Mouse (Mus musculus) forebrain, embryonic 12.5 days (tissue): ENCODE results near the gene Gldc. TPM values are rescaled to one million over a fixed set of nuclear protein-coding genes. Genes with fewer than 3 reads are reported as not detected.
"Not testable (repeated sequence)": the region's sequence is repeated elsewhere in the genome, so short reads cannot be mapped to it uniquely, and the experiment has no call there.

ENCODE experiments used
- ATAC-seq: fragments of 200-750 bp; cut with Nextera tagmentation; 2 replicates; pipeline ENCODE4 v1.8.0; 2017; ENCODE audit warnings: moderate TSS enrichment; ENCODE audit not compliant: low FRiP score
- H3K27ac ChIP-seq: fragments of 300-500 bp; sonication (generic); 2 replicates; pipeline ENCODE4 v1.5.1; 2016; ENCODE audit warnings: mild to moderate bottlenecking
- H3K27me3 ChIP-seq: fragments of 300-500 bp; sonication (generic); 2 replicates; pipeline ENCODE4 v1.6.1; 2016; ENCODE audit warnings: mild to moderate bottlenecking
- H3K36me3 ChIP-seq: fragments of 300-500 bp; sonication (generic); replicated peaks from 2 replicates; pipeline ENCODE4 v1.6.1; 2016; ENCODE audit warnings: mild to moderate bottlenecking
- H3K4me1 ChIP-seq: fragments of 300-500 bp; sonication (generic); 2 replicates; pipeline ENCODE4 v1.6.1; 2016
- H3K4me2 ChIP-seq: fragments of 300-500 bp; sonication (generic); 2 replicates; pipeline ENCODE4 v1.6.1; 2016; ENCODE audit warnings: mild to moderate bottlenecking, moderate library complexity
- H3K4me3 ChIP-seq: fragments of 300-500 bp; sonication (generic); replicated peaks from 2 replicates; pipeline ENCODE4 v1.5.1; 2016; ENCODE audit warnings: mild to moderate bottlenecking
- H3K9ac ChIP-seq: fragments of 300-500 bp; sonication (generic); 2 replicates; pipeline ENCODE4 v1.6.1; 2016; ENCODE audit warnings: mild to moderate bottlenecking
- H3K9me3 ChIP-seq: fragments of 300-500 bp; sonication (generic); 2 replicates; pipeline ENCODE4 v1.6.1; 2016
- WGBS: fragments of 180-500 bp; shearing (Covaris S2); methylation state at CpG from one replicate; pipeline ENCODE4 v1.1.7; 2016; 5-methylcytosine and 5-hydroxymethylcytosine counted together
- polyA plus RNA-seq: library from polyadenylated mRNA; unstranded; fragments of >200 nt; fragmentation: Nextera tagmentation; extraction: Ambion mirVana; gene quantifications from 2 replicates; pipeline ENCODE4 v1.2.1, GENCODE M21; 2016

The Gldc gene
- polyA plus RNA-seq: 44.9 and 51.8 TPM in 2 replicates

DNA sequence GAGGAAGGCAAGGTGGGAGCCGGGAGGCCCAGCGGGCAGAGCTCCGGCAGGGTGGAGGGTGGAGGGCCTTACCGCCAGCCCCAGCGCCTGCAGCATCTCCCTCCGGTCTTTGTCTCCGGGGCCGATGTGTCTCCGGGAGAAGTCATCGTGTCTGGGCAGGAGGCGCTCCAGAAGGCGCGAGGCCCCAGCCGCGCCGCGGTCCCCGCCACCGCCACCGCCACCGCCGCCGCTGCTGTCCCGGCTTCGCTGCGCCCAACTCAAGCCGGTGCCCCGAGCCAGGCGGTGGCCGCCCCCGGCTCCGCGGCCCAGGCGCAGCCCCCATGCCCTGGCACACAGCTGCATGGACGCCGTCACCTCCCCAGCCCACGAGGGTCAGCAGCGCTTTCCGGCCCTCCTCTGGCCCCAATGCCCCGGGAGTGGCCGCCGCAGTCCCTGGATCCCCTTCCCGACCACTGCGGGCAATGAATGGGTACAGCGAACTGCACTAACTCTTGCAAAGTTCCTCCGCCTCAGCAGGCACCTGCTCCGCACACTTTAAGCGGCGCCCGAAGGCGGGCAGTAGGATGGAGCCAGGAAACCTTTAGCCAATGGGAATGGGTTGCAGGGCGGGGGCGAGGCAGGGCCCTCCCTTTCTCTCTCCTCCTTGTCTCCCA is at the start of gene Gldc:
Gene Gldc, minus strand, starts transcription at position 511 of the 653 bp plus-strand sequence.
- under 1% methylated on average over 39 of the region's 53 CpGs for WGBS
- peaks cover 16% of the 10 kb centered on the region for H3K4me1 ChIP-seq
- peak within 1 kb of the TSS; percentile 80 for H3K9ac ChIP-seq
- peak; percentile 96 for ATAC-seq
- peak within 1 kb of the TSS; percentile 90 for H3K4me2 ChIP-seq
- H3K27me3 ChIP-seq: no peaks in the 10 kb centered on the region
- H3K4me3 ChIP-seq: peak within 1 kb of the TSS; percentile 70
- H3K27ac ChIP-seq: peak within 1 kb of the TSS; percentile 84
- no peaks in the 10 kb centered on the region for H3K9me3 ChIP-seq
- no peaks in the 10 kb centered on the region for H3K36me3 ChIP-seq

DNA sequence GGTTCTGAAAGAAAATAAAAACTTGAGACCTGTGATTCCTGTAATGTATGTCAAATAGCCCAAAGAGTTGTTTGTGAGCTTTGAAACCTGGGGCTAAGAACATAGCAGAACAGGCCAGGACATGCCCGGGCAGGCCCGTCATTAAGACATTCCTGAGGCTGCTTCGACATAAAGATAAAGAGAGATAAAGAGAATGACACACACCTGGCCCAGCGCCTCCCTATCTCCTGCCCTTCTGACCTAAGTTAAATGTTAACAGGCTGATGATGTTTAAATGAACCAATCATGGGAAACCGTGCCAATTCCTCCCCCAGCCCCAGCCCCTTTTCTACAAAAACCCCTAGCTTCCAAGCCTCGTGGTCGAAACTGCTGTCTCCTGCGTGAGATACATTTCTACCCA is 47.4 kb upstream of the Gldc start:
- 89% methylated on average over 8 of the region's 8 CpGs for WGBS
- H3K9ac ChIP-seq, H3K9me3 ChIP-seq, H3K27me3 ChIP-seq, H3K36me3 ChIP-seq, H3K4me2 ChIP-seq, H3K4me3 ChIP-seq, H3K27ac ChIP-seq, ATAC-seq, H3K4me1 ChIP-seq: not testable (repeated sequence)

- ATAC-seq: peak; percentile 60
- Histone ChIP-seq H3K36me3 (no peaks in the 10 kb centered on the region), H3K9ac (no peak overlapping the region), H3K27ac (no peak overlapping the region), H3K27me3 (no peaks in the 10 kb centered on the region), H3K4me2 (no peak overlapping the region), H3K4me3 (no peak overlapping the region), H3K9me3 (no peaks in the 10 kb centered on the region), H3K4me1 (no peaks in the 10 kb centered on the region)
- 21% methylated on average over 7 of the region's 7 CpGs for WGBS
Observed at GRCm38 (mm10) chr19:30217335-30217734, 42.1 kb upstream of the Gldc start.

DNA sequence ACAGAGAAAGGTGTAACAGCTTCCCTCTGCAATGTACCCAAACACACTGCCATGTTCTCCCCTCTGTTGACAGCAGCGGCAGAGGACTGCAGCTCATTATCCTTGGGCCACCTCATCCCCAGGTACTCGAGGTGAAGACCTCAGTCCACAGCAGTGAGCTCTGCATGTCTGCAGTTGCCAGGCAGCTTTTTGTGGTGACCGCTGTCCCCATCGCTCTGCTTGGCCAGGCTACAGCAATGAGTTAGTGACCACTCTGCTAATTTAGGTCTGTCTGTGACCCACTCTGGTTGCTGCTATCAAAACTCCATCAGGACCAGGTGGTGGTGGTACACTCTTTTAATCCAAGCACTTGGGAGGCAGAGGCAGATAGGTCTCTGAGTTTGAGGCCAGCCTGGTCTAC is 41.0 kb upstream of the Gldc start:
- Histone ChIP-seq H3K27ac (no peak overlapping the region), H3K9me3 (no peaks in the 10 kb centered on the region), H3K36me3 (no peaks in the 10 kb centered on the region), H3K4me3 (no peak overlapping the region), H3K27me3 (no peaks in the 10 kb centered on the region), H3K4me2 (no peak overlapping the region), H3K9ac (no peak overlapping the region), H3K4me1 (no peaks in the 10 kb centered on the region)
- ATAC-seq: no peak
- 68% methylated on average over 4 of the region's 4 CpGs for WGBS

DNA sequence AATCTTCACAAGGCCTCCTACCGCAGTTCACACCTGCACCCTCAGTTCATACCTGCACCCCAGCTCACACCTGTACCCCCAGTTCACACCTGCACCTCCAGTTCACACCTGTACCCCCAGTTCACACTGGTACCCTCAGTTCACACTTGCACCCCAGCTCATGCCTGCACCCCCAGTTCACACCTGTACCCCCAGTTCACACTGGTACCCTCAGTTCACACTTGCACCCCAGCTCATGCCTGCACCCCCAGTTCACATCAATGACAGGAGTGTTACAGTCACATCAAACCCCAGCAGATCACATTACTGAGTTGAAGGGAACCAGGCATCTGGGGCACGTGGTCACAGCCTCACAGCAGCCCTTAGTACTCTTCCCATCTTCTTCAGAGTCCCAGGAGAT is 40.5 kb upstream of the Gldc start:
- 85% methylated on average over 2 of the region's 2 CpGs for WGBS
- H3K4me3 ChIP-seq, H3K4me2 ChIP-seq, H3K9ac ChIP-seq, H3K27me3 ChIP-seq, H3K4me1 ChIP-seq, H3K9me3 ChIP-seq, ATAC-seq, H3K27ac ChIP-seq, H3K36me3 ChIP-seq: not testable (repeated sequence)

- Histone ChIP-seq H3K9ac (no peak overlapping the region), H3K9me3 (no peaks in the 10 kb centered on the region), H3K27me3 (no peaks in the 10 kb centered on the region), H3K4me2 (no peak overlapping the region), H3K4me3 (no peak overlapping the region), H3K27ac (no peak overlapping the region), H3K36me3 (no peaks in the 10 kb centered on the region), H3K4me1 (no peaks in the 10 kb centered on the region)
- WGBS: 25% methylated on average over 2 of the region's 2 CpGs
- ATAC-seq: no peak
Observed at GRCm38 (mm10) chr19:30214026-30214425, 38.8 kb upstream of the Gldc start.

DNA sequence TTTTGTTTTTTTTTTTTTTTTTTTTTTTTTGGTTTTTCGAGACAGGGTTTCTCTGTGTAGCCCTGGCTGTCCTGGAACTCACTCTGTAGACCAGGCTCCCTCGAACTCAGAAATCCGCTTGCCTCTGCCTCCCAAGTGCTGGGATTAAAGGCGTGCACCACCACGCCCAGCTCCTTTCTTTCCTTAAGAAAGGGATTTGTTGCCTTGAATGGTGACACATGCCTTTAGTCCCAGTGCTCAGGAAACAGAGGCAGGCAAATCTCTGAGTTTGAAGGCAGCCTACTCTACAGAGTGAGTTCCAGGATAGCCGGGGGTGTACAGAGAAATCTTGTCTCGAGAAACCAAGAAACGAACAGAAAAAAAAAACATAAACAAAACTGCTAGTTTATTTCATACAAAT is 33.8 kb upstream of the Gldc start:
- not testable (repeated sequence) for ATAC-seq, H3K27me3 ChIP-seq, H3K36me3 ChIP-seq, H3K27ac ChIP-seq, H3K4me2 ChIP-seq, H3K4me1 ChIP-seq, H3K4me3 ChIP-seq, H3K9me3 ChIP-seq, H3K9ac ChIP-seq
- 84% methylated on average over 8 of the region's 8 CpGs for WGBS

DNA sequence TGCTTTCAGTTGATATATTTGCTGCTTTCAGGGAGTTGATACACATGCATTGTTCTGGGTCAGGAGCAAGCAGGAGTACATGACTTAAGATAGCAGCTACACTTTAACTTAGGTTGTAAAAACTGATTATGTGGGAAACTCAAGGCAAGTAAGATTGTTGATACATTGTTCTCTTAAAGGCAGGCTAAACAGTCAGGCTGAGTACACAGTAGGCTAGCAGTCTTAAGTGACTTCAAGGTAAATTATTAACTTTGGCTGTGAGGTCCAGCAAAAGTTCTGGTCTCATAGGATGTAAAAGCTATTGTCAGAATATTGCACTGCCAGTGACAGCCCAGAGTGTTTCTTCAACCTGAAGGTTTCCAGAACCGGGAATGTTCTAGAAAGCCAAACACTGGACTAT is 31.8 kb upstream of the Gldc start:
- Histone ChIP-seq H3K9me3 (no peaks in the 10 kb centered on the region), H3K4me3 (no peak overlapping the region), H3K4me1 (no peaks in the 10 kb centered on the region), H3K4me2 (no peak overlapping the region), H3K36me3 (no peaks in the 10 kb centered on the region), H3K9ac (no peak overlapping the region), H3K27ac (no peak overlapping the region), H3K27me3 (0 out of 2 replicates have a peak, but pooled peaks cover 4% of the 10 kb centered on the region)
- no peak for ATAC-seq
- WGBS: 75% methylated on average over 1 of the region's 1 CpGs

GRCm38 (mm10) chr19:30205874-30206273 is 30.6 kb upstream of the Gldc start:
- Histone ChIP-seq H3K36me3 (no peaks in the 10 kb centered on the region), H3K27me3 (0 out of 2 replicates have a peak, but pooled peaks cover 4% of the 10 kb centered on the region), H3K27ac (no peak overlapping the region), H3K9me3 (no peaks in the 10 kb centered on the region), H3K4me2 (no peak overlapping the region), H3K4me1 (no peaks in the 10 kb centered on the region), H3K4me3 (no peak overlapping the region), H3K9ac (no peak overlapping the region)
- WGBS: 87% methylated on average over 4 of the region's 4 CpGs
- no peak; the same call in 1 of the 2 replicates for ATAC-seq

GRCm38 (mm10) chr19:30205159-30205816 is 30.1 kb upstream of the Gldc start:
- Histone ChIP-seq H3K9me3 (no peaks in the 10 kb centered on the region), H3K4me1 (no peaks in the 10 kb centered on the region), H3K36me3 (no peaks in the 10 kb centered on the region), H3K4me2 (no peak overlapping the region), H3K27ac (no peak overlapping the region), H3K27me3 (0 out of 2 replicates have a peak, but pooled peaks cover 4% of the 10 kb centered on the region), H3K4me3 (no peak overlapping the region), H3K9ac (no peak overlapping the region)
- peak; percentile 41; the same call in 1 of the 2 replicates for ATAC-seq
- WGBS: 19% methylated on average over 12 of the region's 12 CpGs

DNA sequence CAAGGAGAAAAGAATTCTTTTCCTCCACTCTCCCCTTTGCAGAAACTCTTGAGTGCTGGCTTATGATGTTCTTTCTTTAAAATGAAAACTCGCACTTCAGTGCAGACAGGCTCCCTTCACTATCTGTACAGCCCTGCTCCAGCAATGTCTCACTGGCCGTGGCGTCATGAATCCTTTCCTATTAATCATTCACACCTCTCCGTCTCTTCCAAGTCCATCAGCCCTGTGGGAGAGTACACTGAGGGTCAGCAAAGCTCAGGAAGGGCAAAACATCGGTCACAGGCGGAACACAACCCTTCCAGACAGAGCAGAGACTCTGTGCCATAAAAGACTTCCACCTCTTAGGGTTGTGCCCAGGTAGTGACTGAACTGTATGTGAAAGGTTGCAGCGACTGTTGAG is 26.9 kb upstream of the Gldc start:
- Histone ChIP-seq H3K9ac (no peak overlapping the region), H3K27ac (no peak overlapping the region), H3K4me3 (no peak overlapping the region), H3K36me3 (no peaks in the 10 kb centered on the region), H3K9me3 (no peaks in the 10 kb centered on the region), H3K4me1 (no peaks in the 10 kb centered on the region), H3K4me2 (no peak overlapping the region), H3K27me3 (no peaks in the 10 kb centered on the region)
- ATAC-seq: no peak
- WGBS: 90% methylated on average over 7 of the region's 7 CpGs

DNA sequence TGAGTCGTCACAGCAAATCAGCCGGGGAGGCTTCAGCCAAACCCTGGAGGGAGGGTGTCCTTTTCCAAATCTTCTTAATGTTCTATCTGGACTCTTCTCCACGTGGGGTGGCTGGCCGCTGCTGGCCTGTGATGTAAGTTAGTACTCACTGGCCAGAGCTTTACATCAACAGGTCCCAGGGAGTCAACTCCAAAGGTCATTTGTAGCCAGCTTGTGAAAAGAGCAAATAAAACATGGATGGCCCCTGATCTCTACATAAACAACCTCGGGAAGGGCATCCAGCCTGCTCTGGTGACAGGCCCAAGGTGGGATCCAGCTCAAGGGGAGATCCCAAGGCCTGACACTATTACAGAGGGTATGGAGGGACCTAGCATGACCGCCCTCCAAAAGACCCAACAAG is 19.8 kb upstream of the Gldc start:
- H3K27ac ChIP-seq: no peak overlapping the region
- H3K36me3 ChIP-seq: no peaks in the 10 kb centered on the region
- 85% methylated on average over 6 of the region's 6 CpGs for WGBS
- no peak overlapping the region for H3K4me2 ChIP-seq
- H3K4me3 ChIP-seq: no peak overlapping the region
- H3K9ac ChIP-seq: no peak overlapping the region
- H3K4me1 ChIP-seq: no peaks in the 10 kb centered on the region
- no peak for ATAC-seq
- no peaks in the 10 kb centered on the region for H3K9me3 ChIP-seq
- no peaks in the 10 kb centered on the region for H3K27me3 ChIP-seq

DNA sequence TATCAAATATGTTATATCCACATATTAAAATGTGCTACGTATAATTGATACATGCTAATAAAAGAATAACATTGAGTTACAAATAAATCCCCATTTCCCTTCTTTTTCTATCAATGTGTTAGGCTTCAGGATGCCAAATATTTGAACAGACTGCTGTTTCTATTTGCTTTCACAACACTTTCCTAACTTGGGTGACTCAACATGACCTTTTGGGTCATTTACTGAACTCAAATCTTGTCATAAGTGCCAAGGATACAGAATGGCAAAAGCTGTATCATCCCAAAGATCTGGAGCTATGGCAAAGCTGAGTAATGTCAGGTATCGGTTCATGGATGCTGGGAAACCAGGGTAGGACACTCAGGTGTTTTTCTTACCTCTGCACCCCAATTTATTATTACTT is 12.0 kb upstream of the Gldc start:
- no peak overlapping the region for H3K9ac ChIP-seq
- no peak overlapping the region for H3K4me3 ChIP-seq
- 94% methylated on average over 2 of the region's 2 CpGs for WGBS
- no peak overlapping the region for H3K4me2 ChIP-seq
- no peaks in the 10 kb centered on the region for H3K36me3 ChIP-seq
- H3K4me1 ChIP-seq: no peaks in the 10 kb centered on the region
- H3K27me3 ChIP-seq: no peaks in the 10 kb centered on the region
- no peak for ATAC-seq
- H3K27ac ChIP-seq: no peak overlapping the region
- H3K9me3 ChIP-seq: 0 out of 2 replicates have a peak, but pooled peaks cover 3% of the 10 kb centered on the region
